Mouse (Mus musculus) intestine, embryonic 14.5 days (tissue): ENCODE data around the gene Serinc4. TPM values are rescaled to one million over a fixed set of nuclear protein-coding genes. Genes with fewer than 3 reads are reported as not detected.
"Not testable (repeated sequence)": the region's sequence is repeated elsewhere in the genome, so short reads cannot be mapped to it uniquely, and the experiment has no call there.

Source experiments
- ATAC-seq: fragments of 200-750 bp; cut with Nextera tagmentation; replicated peaks from 2 replicates; pipeline ENCODE4 v1.8.0; 2017; ENCODE audit warnings: low read depth, moderate number of reproducible peaks, moderate TSS enrichment, moderate library complexity; ENCODE audit not compliant: low FRiP score, low TSS enrichment
- DNase-seq: peaks from one replicate; pipeline ENCODE4 v3.0.0-alpha.2; 2018; ENCODE audit warnings: low spot score
- H3K27ac ChIP-seq: fragments of 300-500 bp; sonication (generic); 2 replicates; pipeline ENCODE4 v1.5.1; 2014; ENCODE audit warnings: low read depth, mild to moderate bottlenecking, control low read depth
- H3K27me3 ChIP-seq: fragments of 300-500 bp; sonication (generic); replicated peaks from 2 replicates; pipeline ENCODE4 v1.6.1; 2014; ENCODE audit warnings: low read length, control low read depth; ENCODE audit not compliant: control insufficient read depth, insufficient read depth
- H3K36me3 ChIP-seq: fragments of 300-500 bp; sonication (generic); 2 replicates; pipeline ENCODE4 v1.6.1; 2014; ENCODE audit warnings: low read length, control low read depth; ENCODE audit not compliant: control insufficient read depth, insufficient read depth
- H3K4me1 ChIP-seq: fragments of 300-500 bp; sonication (generic); replicated peaks from 2 replicates; pipeline ENCODE4 v1.6.1; 2014; ENCODE audit warnings: low read length, control low read depth, mixed read lengths; ENCODE audit not compliant: control insufficient read depth, insufficient read depth
- H3K4me2 ChIP-seq: fragments of 300-500 bp; sonication (generic); 2 replicates; pipeline ENCODE4 v1.6.1; 2014; ENCODE audit warnings: low read length
- H3K4me3 ChIP-seq: fragments of 300-500 bp; sonication (generic); 2 replicates; pipeline ENCODE4 v1.5.1; 2014; ENCODE audit warnings: low read depth, low read length, control low read depth, mixed read lengths
- H3K9ac ChIP-seq: fragments of 300-500 bp; sonication (generic); 2 replicates; pipeline ENCODE4 v1.6.1; 2014; ENCODE audit warnings: mild to moderate bottlenecking, low read length
- H3K9me3 ChIP-seq: fragments of 300-500 bp; sonication (generic); 2 replicates; pipeline ENCODE4 v1.6.1; 2016; ENCODE audit warnings: low read length, control low read depth; ENCODE audit not compliant: control insufficient read depth
- WGBS: fragments of 180-500 bp; shearing (Covaris S2); extraction: QIAGEN DNeasy Blood & Tissue Kit; methylation state at CpG from one replicate; pipeline ENCODE4 v1.1.7; 2014; 5-methylcytosine and 5-hydroxymethylcytosine counted together
- polyA plus RNA-seq: library from polyadenylated mRNA; unstranded; fragments of >200 nt; fragmentation: Nextera tagmentation; extraction: Ambion mirVana; gene quantifications from 2 replicates; pipeline ENCODE4 v1.2.1, GENCODE M21; 2014

Serinc4 gene
- polyA plus RNA-seq, 1 experiment from 2014 or later, result 0.26 TPM

DNA sequence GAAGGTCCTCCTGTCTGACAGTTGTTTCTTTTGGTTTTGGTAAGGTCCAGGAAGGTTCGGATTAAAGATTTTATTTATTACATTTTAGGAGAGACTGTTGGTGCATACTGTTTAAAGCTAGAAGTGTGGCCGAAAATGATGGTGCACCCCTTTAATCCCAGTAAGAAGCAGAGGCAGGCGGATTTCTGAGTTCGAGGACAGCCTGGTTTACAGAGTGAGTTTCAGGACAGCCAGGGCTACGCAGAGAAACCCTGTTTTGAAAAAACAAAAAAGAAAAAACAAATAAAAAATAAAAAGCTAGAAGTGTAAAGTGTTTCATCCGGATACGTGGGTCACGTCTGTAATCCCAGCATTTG is 17.6 kb upstream of the Serinc4 start:
- peak overlapping the region; percentile 55 for H3K4me2 ChIP-seq
- H3K9me3 ChIP-seq, result no peaks in the 10 kb centered on the region
- peak overlapping the region; percentile 55 for H3K9ac ChIP-seq
- WGBS, result 32% methylated on average over 8 of the region's 8 CpGs
- no peaks in the 10 kb centered on the region for H3K27me3 ChIP-seq
- H3K36me3 ChIP-seq, result no peaks in the 10 kb centered on the region
- DNase-seq (no peak), ATAC-seq (no peak; the same call in 1 of the 2 replicates)
- H3K27ac ChIP-seq, result peak overlapping the region; percentile 54; the same call in 1 of the 2 replicates
- peak overlapping the region; percentile 61 for H3K4me3 ChIP-seq
- H3K4me1 ChIP-seq, result peaks cover 3% of the 10 kb centered on the region

DNA sequence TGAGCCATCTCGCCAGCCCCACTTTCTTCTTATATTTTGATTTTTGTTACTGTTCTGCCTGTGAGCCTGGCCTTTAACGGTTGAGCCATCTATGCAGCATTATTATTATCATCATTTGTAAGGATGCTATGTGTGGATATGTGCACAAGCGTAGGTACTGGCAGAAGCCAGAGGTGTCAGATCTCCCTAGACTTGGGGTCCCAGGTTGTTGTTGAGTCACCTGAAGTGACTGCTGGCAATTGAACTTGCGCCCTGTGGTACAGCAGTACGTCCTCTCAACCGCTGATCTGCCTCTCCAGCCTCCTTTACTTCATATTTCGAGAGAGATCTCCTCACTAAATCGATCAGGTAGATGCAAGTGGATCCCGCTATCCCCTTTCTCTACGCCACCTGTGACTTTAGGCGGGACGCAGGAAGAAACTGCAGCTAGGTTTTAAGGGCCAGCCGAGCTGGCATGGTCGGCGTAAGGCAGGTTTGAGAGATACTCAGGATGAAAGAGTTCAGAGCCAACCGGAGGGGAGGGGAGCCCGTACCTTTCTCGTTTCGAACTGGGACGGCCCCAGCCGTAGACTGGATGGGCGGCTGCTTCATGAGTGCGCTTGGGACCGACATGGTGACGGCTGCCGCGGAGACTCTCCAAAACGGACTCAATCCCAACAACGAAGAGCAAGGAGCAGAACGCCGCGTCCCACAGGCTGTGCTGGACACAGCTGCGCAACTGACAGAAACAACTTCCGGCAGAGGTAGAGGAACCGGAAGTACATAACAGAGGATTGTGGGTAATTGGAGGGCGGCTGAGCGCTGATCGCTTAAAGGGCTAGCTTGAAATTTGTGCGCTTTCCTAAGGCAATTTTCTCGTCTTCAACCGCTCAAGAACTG is 17.0 kb upstream of the Serinc4 start, which contains the start of gene Mfap1b:
Mfap1b (minus strand) TSS at position 767 of the 879 bp plus-strand sequence.
- ATAC-seq, result peak; percentile 91
- not testable (repeated sequence) for H3K27me3 ChIP-seq, H3K4me1 ChIP-seq, H3K36me3 ChIP-seq, H3K9me3 ChIP-seq
- peak; percentile 85 for DNase-seq
- Histone ChIP-seq H3K4me2 (peak within 1 kb of the TSS; percentile 55), H3K4me3 (peak within 1 kb of the TSS; percentile 61), H3K27ac (peak within 1 kb of the TSS; percentile 54; the same call in 1 of the 2 replicates), H3K9ac (peak within 1 kb of the TSS; percentile 55)
- 5% methylated on average over 39 of the region's 41 CpGs for WGBS

DNA sequence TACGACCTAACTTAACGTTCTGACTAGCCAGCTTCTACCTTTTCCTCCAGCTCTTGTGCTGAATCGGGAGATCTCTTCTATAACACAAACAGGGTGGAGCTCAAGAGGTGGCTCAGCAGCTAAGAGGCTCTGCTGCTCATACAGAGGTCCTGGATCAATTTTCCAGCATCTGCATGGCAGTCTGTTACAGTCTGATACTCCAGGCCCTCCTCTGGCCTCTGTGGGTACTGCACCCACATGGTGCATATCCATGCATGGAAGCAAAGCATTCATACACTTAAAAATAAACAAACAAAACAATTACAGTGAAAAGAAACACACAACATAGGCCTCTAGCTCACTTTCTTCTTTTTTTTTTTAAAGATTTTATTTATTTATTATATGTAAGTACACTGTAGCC is 16.2 kb upstream of the Serinc4 start:
- H3K27me3 ChIP-seq, H3K27ac ChIP-seq, ATAC-seq, H3K4me3 ChIP-seq, H3K9me3 ChIP-seq, H3K36me3 ChIP-seq, DNase-seq, H3K4me2 ChIP-seq, H3K4me1 ChIP-seq, H3K9ac ChIP-seq: not testable (repeated sequence)
- WGBS, result 89% methylated on average over 3 of the region's 3 CpGs

DNA sequence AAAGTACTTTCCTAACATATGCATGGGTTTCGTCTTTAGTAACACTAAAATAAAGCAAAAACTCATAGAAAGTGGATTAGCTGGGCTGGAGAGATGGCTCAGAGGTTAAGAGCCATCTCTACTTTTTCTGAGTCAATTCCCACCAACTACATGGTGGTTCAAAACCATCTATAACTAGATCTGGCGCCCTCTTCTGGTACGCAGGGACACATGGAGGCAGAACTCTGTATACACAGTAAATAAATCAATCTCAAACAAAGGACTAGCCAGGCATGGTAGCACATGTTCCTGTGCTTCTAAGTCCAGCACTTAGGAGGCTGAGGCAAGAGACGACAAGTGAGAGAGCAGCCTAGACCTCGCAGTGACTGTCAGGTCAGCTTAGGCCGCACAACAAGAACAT is 12.4 kb upstream of the Serinc4 start:
- not testable (repeated sequence) for H3K4me1 ChIP-seq, DNase-seq, H3K4me3 ChIP-seq, ATAC-seq, H3K9me3 ChIP-seq, H3K27ac ChIP-seq, H3K4me2 ChIP-seq, H3K27me3 ChIP-seq, H3K36me3 ChIP-seq, H3K9ac ChIP-seq
- 71% methylated on average over 1 of the region's 6 CpGs for WGBS

DNA sequence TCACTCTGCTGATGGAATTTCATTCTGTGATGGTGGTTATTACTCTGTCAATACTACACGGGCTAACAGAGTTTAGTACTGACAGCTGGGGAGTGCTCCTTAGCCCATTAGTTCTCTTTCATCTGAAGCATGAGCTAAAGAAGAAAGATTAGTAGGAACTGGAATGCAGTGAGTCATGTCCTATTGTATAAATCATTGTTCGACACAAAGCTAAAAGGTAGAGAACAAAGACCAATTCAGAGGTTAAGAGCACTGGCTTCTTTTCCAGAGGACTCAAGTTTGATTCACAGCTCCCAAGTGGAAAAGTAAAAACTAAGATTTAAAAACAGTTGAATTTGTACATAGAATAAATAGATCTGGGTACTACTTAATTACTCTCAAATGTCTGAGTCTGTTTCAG is 3.5 kb upstream of the Serinc4 start:
- no peak for ATAC-seq
- H3K4me1 ChIP-seq, result peaks cover 10% of the 10 kb centered on the region
- no peak overlapping the region for H3K9ac ChIP-seq
- no peaks in the 10 kb centered on the region for H3K27me3 ChIP-seq
- H3K27ac ChIP-seq, result no peak overlapping the region
- H3K36me3 ChIP-seq, result peaks cover 25% of the 10 kb centered on the region; the same call in 1 of the 2 replicates
- H3K4me2 ChIP-seq, result no peak overlapping the region
- H3K9me3 ChIP-seq, result no peaks in the 10 kb centered on the region
- DNase-seq, result no peak
- WGBS, result 68% methylated on average over 2 of the region's 2 CpGs
- no peak overlapping the region for H3K4me3 ChIP-seq

DNA sequence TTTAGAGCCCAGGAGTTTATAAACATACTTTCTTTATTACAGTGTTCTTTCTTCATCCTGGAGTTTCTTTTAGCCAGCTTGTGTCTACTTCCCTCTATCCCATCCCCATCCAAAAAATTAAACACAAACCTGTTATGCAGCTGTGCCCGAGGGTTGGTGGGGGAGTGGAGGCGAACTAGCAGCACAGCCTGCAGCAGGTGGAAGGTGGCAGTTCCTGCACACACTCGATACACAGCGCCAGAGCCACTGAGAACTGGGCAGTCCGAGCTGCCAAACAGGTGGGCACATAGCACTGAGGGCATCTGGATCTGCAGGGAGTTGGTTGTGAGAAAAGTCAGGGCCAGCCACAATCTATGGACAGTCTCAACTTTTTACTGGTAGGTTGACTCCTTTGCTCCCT is 1.0 kb downstream of the Serinc4 start:
- no peak for ATAC-seq
- no peak for DNase-seq
- WGBS, result 77% methylated on average over 5 of the region's 5 CpGs
- no peaks in the 10 kb centered on the region for H3K9me3 ChIP-seq
- H3K36me3 ChIP-seq, result peaks cover 49% of the 10 kb centered on the region
- H3K4me1 ChIP-seq, result peaks cover 24% of the 10 kb centered on the region
- no peaks in the 10 kb centered on the region for H3K27me3 ChIP-seq
- no peak overlapping the region for H3K4me2 ChIP-seq
- no peak overlapping the region for H3K9ac ChIP-seq
- no peak overlapping the region for H3K27ac ChIP-seq
- H3K4me3 ChIP-seq, result no peak overlapping the region

DNA sequence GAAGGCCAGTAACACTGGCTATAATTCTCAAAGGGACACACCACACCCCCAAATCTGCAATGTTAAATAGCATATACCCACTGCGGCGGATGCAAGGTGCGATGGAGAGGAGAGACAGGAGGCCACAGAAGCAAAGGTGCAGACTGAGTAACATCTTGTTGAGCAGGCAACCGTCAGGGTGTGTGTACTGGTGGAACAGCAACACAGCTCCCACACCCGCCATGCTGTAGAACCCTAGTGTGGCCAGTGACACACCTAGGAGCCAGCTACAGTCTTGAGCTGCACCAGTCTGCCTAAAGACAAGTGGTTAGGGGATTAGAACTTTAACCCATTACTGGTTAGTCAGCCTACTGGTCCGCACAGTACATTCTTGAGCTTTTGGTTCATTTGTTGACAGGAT is 2.7 kb downstream of the Serinc4 start:
- H3K27me3 ChIP-seq, result no peaks in the 10 kb centered on the region
- H3K27ac ChIP-seq, result no peak overlapping the region
- peaks cover 28% of the 10 kb centered on the region for H3K4me1 ChIP-seq
- H3K9ac ChIP-seq, result no peak overlapping the region
- no peak overlapping the region for H3K4me2 ChIP-seq
- H3K4me3 ChIP-seq, result no peak overlapping the region
- no peaks in the 10 kb centered on the region for H3K9me3 ChIP-seq
- peaks cover 38% of the 10 kb centered on the region for H3K36me3 ChIP-seq
- DNase-seq (no peak), ATAC-seq (no peak)
- 83% methylated on average over 6 of the region's 6 CpGs for WGBS

DNA sequence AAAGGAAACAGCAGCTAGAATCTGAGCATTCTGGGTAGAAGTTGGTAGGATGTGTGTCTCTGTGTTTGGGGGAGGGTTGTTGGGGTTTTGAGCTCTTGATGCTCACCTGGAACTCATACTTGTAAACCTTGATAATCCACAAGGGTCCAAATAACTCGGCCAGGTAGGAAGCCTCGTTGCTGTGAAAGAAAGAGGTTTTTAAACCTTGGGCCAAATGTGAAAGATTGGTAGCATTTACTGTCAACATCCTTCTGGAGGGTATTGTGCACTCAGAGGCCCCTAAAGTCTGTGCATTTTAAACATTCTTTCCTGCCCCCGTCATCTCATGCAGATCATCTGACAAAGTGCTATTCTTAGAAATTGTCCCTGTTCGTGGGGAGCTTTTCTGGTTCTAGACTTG is 3.6 kb downstream of the Serinc4 start, which contains the start of gene Hypk:
Hypk (plus strand) TSS at position 301 of the 400 bp plus-strand sequence.
- DNase-seq (no peak), ATAC-seq (no peak)
- H3K27me3 ChIP-seq, result no peaks in the 10 kb centered on the region
- H3K36me3 ChIP-seq, result peaks cover 31% of the 10 kb centered on the region
- no peak within 1 kb of the TSS for H3K9ac ChIP-seq
- H3K4me2 ChIP-seq, result no peak within 1 kb of the TSS
- no peak within 1 kb of the TSS for H3K27ac ChIP-seq
- 70% methylated on average over 4 of the region's 4 CpGs for WGBS
- no peak within 1 kb of the TSS for H3K4me3 ChIP-seq
- peaks cover 27% of the 10 kb centered on the region for H3K4me1 ChIP-seq
- H3K9me3 ChIP-seq, result no peaks in the 10 kb centered on the region

DNA sequence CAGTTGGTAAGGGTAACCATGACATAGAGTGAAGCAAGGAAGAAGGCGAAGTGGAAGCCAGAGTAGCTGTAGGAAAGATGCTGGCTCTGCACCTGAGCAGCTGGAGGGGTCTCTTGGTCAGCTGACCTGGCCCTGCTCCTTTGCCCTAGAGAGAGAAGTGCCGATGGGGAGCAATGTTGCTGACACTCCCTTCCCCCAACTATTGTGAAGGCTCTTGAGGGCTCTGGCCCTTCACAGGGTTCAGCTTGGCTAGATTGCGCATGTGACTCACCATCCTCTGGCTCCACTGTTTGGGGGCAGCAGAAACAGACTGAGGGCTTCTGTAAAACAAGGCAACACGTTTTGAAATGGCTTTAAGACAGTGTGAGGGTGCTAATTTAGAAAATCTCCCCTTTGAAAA is 4.2 kb downstream of the Serinc4 start:
- no peak overlapping the region for H3K4me3 ChIP-seq
- DNase-seq (no peak), ATAC-seq (no peak)
- 81% methylated on average over 4 of the region's 4 CpGs for WGBS
- H3K4me2 ChIP-seq, result no peak overlapping the region
- peaks cover 22% of the 10 kb centered on the region for H3K4me1 ChIP-seq
- H3K36me3 ChIP-seq, result peaks cover 31% of the 10 kb centered on the region
- H3K9me3 ChIP-seq, result no peaks in the 10 kb centered on the region
- H3K27me3 ChIP-seq, result no peaks in the 10 kb centered on the region
- no peak overlapping the region for H3K9ac ChIP-seq
- no peak overlapping the region for H3K27ac ChIP-seq
